Mouse (Mus musculus) lung, embryonic 16.5 days (tissue): ENCODE results near the gene Sectm1a. TPM values are rescaled to one million over a fixed set of nuclear protein-coding genes. Genes with fewer than 3 reads are reported as not detected.

Experiments
- ATAC-seq: fragments of 200-750 bp; cut with Nextera tagmentation; 2 replicates; pipeline ENCODE4 v1.8.0; 2017; ENCODE audit warnings: low read depth, mild to moderate bottlenecking, moderate library complexity
- H3K27ac ChIP-seq: fragments of 300-500 bp; sonication (generic); 2 replicates; pipeline ENCODE4 v1.5.1; 2014; ENCODE audit warnings: mild to moderate bottlenecking, control low read depth, low read length
- H3K27me3 ChIP-seq: fragments of 300-500 bp; sonication (generic); 2 replicates; pipeline ENCODE4 v1.6.1; 2014; ENCODE audit warnings: low read depth, low read length, mixed read lengths; ENCODE audit not compliant: control insufficient read depth, insufficient read depth
- H3K36me3 ChIP-seq: fragments of 300-500 bp; sonication (generic); 2 replicates; pipeline ENCODE4 v1.6.1; 2014; ENCODE audit warnings: low read length; ENCODE audit not compliant: control insufficient read depth, insufficient read depth
- H3K4me1 ChIP-seq: fragments of 300-500 bp; sonication (generic); replicated peaks from 2 replicates; pipeline ENCODE4 v1.6.1; 2014; ENCODE audit warnings: low read length, mixed read lengths; ENCODE audit not compliant: control insufficient read depth, insufficient read depth
- H3K4me2 ChIP-seq: fragments of 300-500 bp; sonication (generic); 2 replicates; pipeline ENCODE4 v1.6.1; 2014; ENCODE audit warnings: low read depth, low read length, control low read depth
- H3K4me3 ChIP-seq: fragments of 300-500 bp; sonication (generic); 2 replicates; pipeline ENCODE4 v1.5.1; 2014; ENCODE audit warnings: mild to moderate bottlenecking, low read length, control low read depth
- H3K9ac ChIP-seq: fragments of 300-500 bp; sonication (generic); 2 replicates; pipeline ENCODE4 v1.6.1; 2014; ENCODE audit warnings: low read length, control low read depth
- H3K9me3 ChIP-seq: fragments of 300-500 bp; sonication (generic); 2 replicates; pipeline ENCODE4 v1.6.1; 2016; ENCODE audit warnings: low read length; ENCODE audit not compliant: control insufficient read depth
- WGBS: fragments of 180-500 bp; shearing (Covaris S2); extraction: QIAGEN DNeasy Blood & Tissue Kit; methylation state at CpG from one replicate; pipeline ENCODE4 v1.1.7; 2014; 5-methylcytosine and 5-hydroxymethylcytosine counted together
- polyA plus RNA-seq: library from polyadenylated mRNA; unstranded; fragments of >200 nt; fragmentation: Nextera tagmentation; extraction: Ambion mirVana; gene quantifications from 2 replicates; pipeline ENCODE4 v1.2.1, GENCODE M21; 2015

Sectm1a gene
- 0.58 TPM in 1 of 2 replicates, not detected in the other for polyA plus RNA-seq

DNA sequence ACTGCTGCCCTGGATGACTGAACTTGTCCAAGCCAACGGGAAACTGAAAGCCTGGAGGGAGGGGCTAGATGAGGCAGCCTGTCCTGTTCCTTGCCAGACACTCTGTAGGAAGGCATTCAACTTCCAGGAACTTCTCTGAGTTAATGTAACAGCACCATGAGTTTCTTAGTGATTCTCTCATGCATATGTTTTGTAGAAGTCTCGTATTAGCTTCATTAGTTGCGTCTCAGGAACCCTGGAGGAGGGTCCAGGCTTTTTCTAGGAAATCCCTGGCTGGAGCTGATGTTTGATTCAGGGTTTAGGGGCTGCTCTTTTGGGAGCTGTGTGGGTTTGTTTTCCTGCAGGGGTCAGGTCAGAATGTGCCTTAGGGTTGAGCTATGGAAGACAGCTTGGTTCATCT is at the start of gene Sectm1a:
Gene Sectm1a (minus strand): TSS at position 101 of the 400 bp plus-strand sequence.
- Histone ChIP-seq H3K9me3 (no peaks in the 10 kb centered on the region), H3K9ac (no peak within 1 kb of the TSS), H3K4me2 (no peak within 1 kb of the TSS), H3K27ac (no peak within 1 kb of the TSS), H3K4me3 (no peak within 1 kb of the TSS), H3K27me3 (no peaks in the 10 kb centered on the region), H3K36me3 (no peaks in the 10 kb centered on the region), H3K4me1 (no peaks in the 10 kb centered on the region)
- ATAC-seq: no peak
- WGBS: 70% methylated on average over 3 of the region's 3 CpGs

- WGBS: 43% methylated on average over 1 of the region's 1 CpGs
- Histone ChIP-seq H3K4me2 (no peak overlapping the region), H3K36me3 (no peaks in the 10 kb centered on the region), H3K9me3 (no peaks in the 10 kb centered on the region), H3K4me3 (no peak overlapping the region), H3K9ac (no peak overlapping the region), H3K27me3 (no peaks in the 10 kb centered on the region), H3K4me1 (no peaks in the 10 kb centered on the region), H3K27ac (no peak overlapping the region)
- no peak for ATAC-seq
Observed at GRCm38 (mm10) chr11:121129616-121130015, 48.6 kb upstream of the Sectm1a start.

DNA sequence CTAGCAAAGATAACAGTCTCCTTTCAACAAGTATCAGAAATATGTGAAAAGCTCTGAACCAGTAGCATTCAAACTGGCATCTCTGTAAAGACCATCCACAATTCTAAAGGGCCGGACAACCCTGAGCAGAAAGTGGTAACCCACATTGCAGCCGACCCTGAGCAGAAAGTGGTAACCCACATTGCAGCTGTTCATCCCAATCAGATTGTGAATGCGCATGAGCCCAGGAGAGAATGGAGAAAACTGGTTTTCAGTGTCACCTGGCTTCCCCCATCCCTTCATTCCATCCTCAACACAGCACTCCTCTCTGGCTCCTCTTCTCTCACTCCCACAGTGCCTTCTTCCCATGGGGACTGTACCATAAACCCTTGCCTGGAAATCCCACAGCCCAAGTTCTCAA is 46.4 kb upstream of the Sectm1a start:
- no peak for ATAC-seq
- no peaks in the 10 kb centered on the region for H3K36me3 ChIP-seq
- 90% methylated on average over 3 of the region's 3 CpGs for WGBS

GRCm38 (mm10) chr11:121126395-121126794 is 45.4 kb upstream of the Sectm1a start:
- Histone ChIP-seq H3K4me2 (no peak overlapping the region), H3K27ac (no peak overlapping the region)

More for the DNA sequence above, 46.4 kb upstream of the Sectm1a start:
- Histone ChIP-seq H3K4me2 (no peak overlapping the region), H3K9me3 (no peaks in the 10 kb centered on the region), H3K27me3 (no peaks in the 10 kb centered on the region), H3K9ac (no peak overlapping the region), H3K4me1 (0 out of 2 replicates have a peak, but pooled peaks cover 3% of the 10 kb centered on the region), H3K4me3 (no peak overlapping the region), H3K27ac (no peak overlapping the region)

DNA sequence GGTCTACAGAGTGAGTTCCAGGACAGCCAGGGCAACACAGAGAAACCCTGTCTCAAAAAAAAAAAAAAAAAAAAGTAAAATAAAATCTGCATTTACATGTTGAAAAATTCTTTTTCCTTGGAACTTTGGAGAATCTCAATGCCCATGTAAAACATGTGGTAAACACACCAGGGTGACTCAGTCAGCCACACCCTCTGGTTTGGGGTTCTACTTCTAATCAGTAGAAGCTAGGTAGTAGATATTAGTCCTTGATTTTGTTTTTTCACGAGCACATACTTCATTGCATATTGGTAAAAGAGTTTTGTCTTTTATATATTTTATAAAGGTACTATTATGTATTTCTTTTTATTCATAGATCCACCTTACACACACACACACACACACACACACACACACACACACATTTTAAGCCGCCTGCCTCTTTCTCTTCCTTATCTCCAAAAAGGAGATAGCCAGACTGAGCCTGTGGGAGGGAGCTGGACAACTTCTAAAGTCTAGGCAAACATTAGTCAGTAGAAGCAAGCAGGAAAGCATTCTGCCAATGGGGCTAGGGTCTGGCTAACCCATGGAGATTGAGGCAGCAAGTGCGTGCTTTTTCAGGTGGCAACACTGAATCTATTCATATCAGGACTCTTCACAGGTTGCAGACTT is 44.6 kb upstream of the Sectm1a start:
- H3K27me3 ChIP-seq: no peaks in the 10 kb centered on the region
- H3K36me3 ChIP-seq: no peaks in the 10 kb centered on the region
- no peak overlapping the region for H3K9ac ChIP-seq
- H3K27ac ChIP-seq: no peak overlapping the region
- no peak overlapping the region for H3K4me3 ChIP-seq
- H3K9me3 ChIP-seq: no peaks in the 10 kb centered on the region
- H3K4me1 ChIP-seq: peaks cover 3% of the 10 kb centered on the region; the same call in 1 of the 2 replicates
- 68% methylated on average over 3 of the region's 3 CpGs for WGBS
- no peak for ATAC-seq
- no peak overlapping the region for H3K4me2 ChIP-seq

More at GRCm38 (mm10) chr11:121126395-121126794, 45.4 kb upstream of the Sectm1a start:
- 78% methylated on average over 1 of the region's 1 CpGs for WGBS
- H3K27me3 ChIP-seq: no peaks in the 10 kb centered on the region
- H3K36me3 ChIP-seq: no peaks in the 10 kb centered on the region
- no peak overlapping the region for H3K9ac ChIP-seq
- no peak overlapping the region for H3K4me3 ChIP-seq
- peaks cover 3% of the 10 kb centered on the region; the same call in 1 of the 2 replicates for H3K4me1 ChIP-seq
- no peaks in the 10 kb centered on the region for H3K9me3 ChIP-seq
- no peak for ATAC-seq

GRCm38 (mm10) chr11:121123438-121123837 is 42.4 kb upstream of the Sectm1a start:
- H3K27me3 ChIP-seq: no peaks in the 10 kb centered on the region
- H3K9me3 ChIP-seq: no peaks in the 10 kb centered on the region
- no peak overlapping the region for H3K4me2 ChIP-seq
- H3K4me3 ChIP-seq: no peak overlapping the region
- H3K36me3 ChIP-seq: no peaks in the 10 kb centered on the region
- H3K4me1 ChIP-seq: peaks cover 3% of the 10 kb centered on the region; the same call in 1 of the 2 replicates
- no peak overlapping the region for H3K27ac ChIP-seq
- H3K9ac ChIP-seq: no peak overlapping the region
- WGBS: 87% methylated on average over 4 of the region's 4 CpGs
- ATAC-seq: no peak

DNA sequence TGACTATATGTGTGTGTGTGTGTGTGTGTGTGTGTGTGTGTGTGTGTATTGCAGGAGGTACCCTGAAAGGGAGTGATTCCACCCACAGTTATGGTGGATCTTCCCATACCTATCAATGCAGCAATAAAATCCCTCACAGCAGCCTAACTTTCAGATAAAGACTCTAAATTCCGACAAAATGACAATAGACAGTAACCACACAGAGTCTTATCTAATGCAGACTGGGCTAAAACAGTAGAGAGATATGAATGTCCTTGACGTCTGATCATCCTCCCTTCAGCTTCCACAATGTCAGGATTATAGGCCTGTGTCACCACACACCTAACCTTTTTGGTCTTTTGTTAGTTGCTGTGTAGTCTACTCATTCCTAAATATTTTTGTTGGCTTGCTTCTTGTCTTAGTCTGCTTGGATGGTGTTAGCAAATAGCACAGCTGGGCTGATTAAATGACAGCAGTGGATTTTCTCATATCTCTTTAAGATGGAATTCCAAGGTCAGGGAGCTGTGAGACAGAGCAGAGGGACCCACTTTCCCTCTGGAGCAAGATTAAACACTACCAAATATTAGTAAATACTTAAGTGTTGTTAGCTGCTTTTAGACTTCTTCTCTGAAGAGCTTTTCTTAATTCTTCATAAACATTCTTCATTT is 41.1 kb upstream of the Sectm1a start:
- 20% methylated on average over 2 of the region's 2 CpGs for WGBS
- peak; percentile 84 for ATAC-seq

GRCm38 (mm10) chr11:121121151-121121550 is 40.1 kb upstream of the Sectm1a start:
- H3K4me2 ChIP-seq: no peak overlapping the region
- no peak overlapping the region for H3K4me3 ChIP-seq
- no peaks in the 10 kb centered on the region for H3K9me3 ChIP-seq
- H3K4me1 ChIP-seq: peaks cover 3% of the 10 kb centered on the region; the same call in 1 of the 2 replicates
- ATAC-seq: peak; percentile 81
- H3K36me3 ChIP-seq: no peaks in the 10 kb centered on the region
- H3K9ac ChIP-seq: no peak overlapping the region
- 35% methylated on average over 3 of the region's 3 CpGs for WGBS
- no peaks in the 10 kb centered on the region for H3K27me3 ChIP-seq
- peak overlapping the region; percentile 87 for H3K27ac ChIP-seq

More for the DNA sequence above, 41.1 kb upstream of the Sectm1a start:
- peak overlapping the region; percentile 87 for H3K27ac ChIP-seq
- no peaks in the 10 kb centered on the region for H3K27me3 ChIP-seq
- no peak overlapping the region for H3K4me3 ChIP-seq
- H3K36me3 ChIP-seq: no peaks in the 10 kb centered on the region
- H3K9me3 ChIP-seq: no peaks in the 10 kb centered on the region
- no peak overlapping the region for H3K9ac ChIP-seq
- H3K4me2 ChIP-seq: no peak overlapping the region
- peaks cover 3% of the 10 kb centered on the region; the same call in 1 of the 2 replicates for H3K4me1 ChIP-seq

DNA sequence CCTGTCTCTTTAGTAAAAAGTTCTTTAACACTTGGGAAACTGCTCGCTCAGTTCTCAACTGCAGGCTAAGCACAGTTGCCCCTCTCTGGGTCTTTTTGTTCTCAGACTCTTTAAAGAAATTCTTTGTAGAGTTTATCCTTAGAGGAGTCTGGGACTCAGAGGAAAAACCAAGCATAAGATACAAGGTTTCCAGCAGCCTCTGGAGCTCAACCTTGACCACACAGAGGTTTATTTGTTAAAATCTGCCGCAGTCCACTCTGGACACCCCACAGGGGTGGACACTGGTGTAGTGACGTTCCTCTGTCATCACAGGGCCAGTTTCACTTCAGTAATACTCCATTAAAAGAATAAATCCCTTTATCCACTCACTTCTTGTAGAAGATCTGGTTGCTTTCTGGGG is 37.6 kb upstream of the Sectm1a start, which contains the start of gene Tex19.2:
Gene Tex19.2 (minus strand): TSS at position 101 of the 400 bp plus-strand sequence.
- Histone ChIP-seq H3K27ac (no peak within 1 kb of the TSS), H3K4me3 (no peak within 1 kb of the TSS), H3K27me3 (no peaks in the 10 kb centered on the region), H3K4me1 (peaks cover 3% of the 10 kb centered on the region; the same call in 1 of the 2 replicates), H3K9me3 (no peaks in the 10 kb centered on the region), H3K9ac (no peak within 1 kb of the TSS), H3K4me2 (no peak within 1 kb of the TSS), H3K36me3 (no peaks in the 10 kb centered on the region)
- no peak for ATAC-seq
- 75% methylated on average over 3 of the region's 3 CpGs for WGBS
